Comparison of ENCODE assay signal across 8 mouse cellular contexts in genomic region chr2:119237210-119237870, GRCm38 (mm10). TPM values are rescaled to one million over a fixed set of nuclear protein-coding genes. Genes with fewer than 3 reads are reported as not detected.
DNase-seq lines count a peak whose midpoint lies in the region; ATAC-seq and TF ChIP-seq lines count a peak whose summit lies in the region.

Spint1 (plus strand) TSS chr2:119237362.

- 0 out of 2 replicates have a peak within 1 kb of the TSS, but pooled peaks have one; percentile 30 for H3K9ac ChIP-seq in heart, postnatal 0 days (replicated peaks; ENCODE audit: low read depth, low read length)
- H3K9ac ChIP-seq in midbrain, embryonic 14.5 days (replicated peaks; ENCODE audit: low read length): peak within 1 kb of the TSS; percentile 23

- no peak within 1 kb of the TSS for H3K27ac ChIP-seq in heart, postnatal 0 days (ENCODE audit: low read depth)
- peak within 1 kb of the TSS; percentile 67 for H3K27ac ChIP-seq in limb, embryonic 10.5 days
- H3K27ac ChIP-seq in midbrain, embryonic 14.5 days (replicated peaks; ENCODE audit: low read depth, low read length): no peak within 1 kb of the TSS

- under 1% methylated on average over 71 of the region's 73 CpGs for WGBS in heart, postnatal 0 days
- under 1% methylated on average over 73 of the region's 73 CpGs for WGBS in limb, embryonic 10.5 days
- under 1% methylated on average over 72 of the region's 73 CpGs for WGBS in midbrain, embryonic 14.5 days

- peaks cover 48% of the 10 kb centered on the region for H3K27me3 ChIP-seq in heart, postnatal 0 days (ENCODE audit: control insufficient read depth, insufficient read depth, low read length)
- H3K27me3 ChIP-seq in limb, embryonic 10.5 days (ENCODE audit: low read depth, poor library complexity, severe bottlenecking): peaks cover 80% of the 10 kb centered on the region
- peaks cover 45% of the 10 kb centered on the region for H3K27me3 ChIP-seq in midbrain, embryonic 14.5 days (ENCODE audit: control insufficient read depth, insufficient read depth, low read length)

- TF ChIP-seq EP300 in heart, postnatal 0 days (IDR thresholded peaks at IDR 0.05; ENCODE audit: low read depth): no peak

- no peak for TF ChIP-seq CTCF in heart, postnatal 0 days (IDR thresholded peaks at IDR 0.05; ENCODE audit: low read depth)

- H3K4me3 ChIP-seq in heart, postnatal 0 days (ENCODE audit: low read depth, low read length): peak within 1 kb of the TSS; percentile 54
- H3K4me3 ChIP-seq in limb, embryonic 10.5 days: peak within 1 kb of the TSS; percentile 58
- H3K4me3 ChIP-seq in midbrain, embryonic 14.5 days (replicated peaks; ENCODE audit: low read depth, low read length): peak within 1 kb of the TSS; percentile 34

- peak; percentile 51 for DNase-seq in adrenal gland, adult 2 months
- DNase-seq in adrenal gland, adult 8-10 months: no peak
- peak; percentile 34 for DNase-seq in adrenal gland, postnatal 14 days
- DNase-seq in heart, postnatal 0 days (ENCODE audit: low spot score): no peak
- DNase-seq in limb, embryonic 10.5 days (ENCODE audit: low spot score): peak; percentile 67
- DNase-seq in midbrain, embryonic 14.5 days: peak; percentile 7
- no peak for DNase-seq in right cerebral cortex, adult 2 months (ENCODE audit: low spot score in 2 of 2)

- H3K4me1 ChIP-seq in heart, postnatal 0 days (ENCODE audit: control insufficient read depth, insufficient read depth): peaks cover 7% of the 10 kb centered on the region; the same call in 1 of the 2 replicates
- H3K4me1 ChIP-seq in limb, embryonic 10.5 days: peaks cover 15% of the 10 kb centered on the region
- H3K4me1 ChIP-seq in midbrain, embryonic 14.5 days (ENCODE audit: control insufficient read depth, insufficient read depth, low read length): peaks cover 7% of the 10 kb centered on the region

- no peaks in the 10 kb centered on the region for H3K36me3 ChIP-seq in heart, postnatal 0 days (replicated peaks; ENCODE audit: control insufficient read depth, insufficient read depth, low read length)
- no peaks in the 10 kb centered on the region for H3K36me3 ChIP-seq in limb, embryonic 10.5 days
- no peaks in the 10 kb centered on the region for H3K36me3 ChIP-seq in midbrain, embryonic 14.5 days (ENCODE audit: control insufficient read depth, insufficient read depth, low read length)

- H3K4me2 ChIP-seq in heart, postnatal 0 days (ENCODE audit: low read depth, low read length): peak within 1 kb of the TSS; percentile 82
- H3K4me2 ChIP-seq in midbrain, embryonic 14.5 days (ENCODE audit: low read length): peak within 1 kb of the TSS; percentile 56

- no peaks in the 10 kb centered on the region for H3K9me3 ChIP-seq in heart, postnatal 0 days (replicated peaks; ENCODE audit: control insufficient read depth, low read length)
- H3K9me3 ChIP-seq in limb, embryonic 10.5 days (replicated peaks): no peaks in the 10 kb centered on the region
- no peaks in the 10 kb centered on the region for H3K9me3 ChIP-seq in midbrain, embryonic 14.5 days (ENCODE audit: control insufficient read depth, low read length)

- no peak for ATAC-seq in heart, postnatal 0 days (ENCODE audit: insufficient read depth, low read depth)
- ATAC-seq in midbrain, embryonic 14.5 days (ENCODE audit: low FRiP score, low TSS enrichment): no peak
- ATAC-seq in megakaryocyte-erythroid progenitor cell, adult 5-6 weeks (replicated peaks; ENCODE audit: low FRiP score, low TSS enrichment, poor library complexity, severe bottlenecking): no peak

RNA-seq across cellular contexts. Expression of gene Spint1, which starts in this region (rescaled TPM):
- 1 to 10 TPM; 1.8 to 3.4 TPM for total RNA-seq in adrenal gland, adult 2 months (2021)
- 1.9 and 2.9 TPM in 2 replicates for polyA plus RNA-seq in adrenal gland, adult 2 months (2012; rRNA removed)
- total RNA-seq in adrenal gland, adult 8-10 months (2022): 1 to 10 TPM; 1.8 to 3.9 (median 2.6) TPM
- 4.7 and 4.8 TPM in 2 replicates for total RNA-seq in adrenal gland, postnatal 14 days (2021)
- total RNA-seq in heart, postnatal 0 days (2014; rRNA removed; ENCODE audit: low replicate concordance): 11.6 and 11.7 TPM in 2 replicates
- polyA plus RNA-seq in heart, postnatal 0 days (2015; fragmentation: Nextera tagmentation; extraction: Ambion mirVana): 0.14 and 0.34 TPM in 2 replicates
- 8.9 and 9.5 TPM in 2 replicates for polyA plus RNA-seq in limb, embryonic 10.5 days (2016; fragmentation: Nextera tagmentation; extraction: Ambion mirVana)
- polyA plus RNA-seq in midbrain, embryonic 14.5 days (2014; fragmentation: Nextera tagmentation; extraction: Ambion mirVana): 0.26 and 0.74 TPM in 2 replicates
- not detected in 2 replicates for total RNA-seq in megakaryocyte-erythroid progenitor cell, adult 5-6 weeks (2014; fragmentation: Nextera tagmentation)
- 0.42 TPM in 1 of 2 replicates, not detected in the other for total RNA-seq in megakaryocyte-erythroid progenitor cell, adult 5-6 weeks (2017)

Comparison
In these comparisons a context has a peak if more than half of its experiments do, and no peak if none do; other contexts are left out.
1. DNase-seq: peak in adrenal gland, adult 2 months (single experiment), adrenal gland, postnatal 14 days (single experiment) and limb, embryonic 10.5 days (single experiment); none in adrenal gland, adult 8-10 months (single experiment), heart, postnatal 0 days (single experiment) and right cerebral cortex, adult 2 months (0 of 2).
2. Peak in DNase-seq, H3K4me3 ChIP-seq, H3K9ac ChIP-seq and H3K4me2 ChIP-seq in midbrain, embryonic 14.5 days; RNA of the gene not detected or under 1 TPM.
3. Peak in every context shown above with its lines, with median percentiles within 50 percentile points of each other: H3K4me3 ChIP-seq.